Mouse (Mus musculus) E14TG2a.4 (cell line): ENCODE measurements around the gene Slx4ip.

Experiments
- CTCF ChIP-seq: conservative IDR thresholded peaks from 2 replicates; pipeline ENCODE4 v1.5.1; 2014; ENCODE audit warnings: low read length
- NANOG ChIP-seq: IDR thresholded peaks from 2 replicates; pipeline ENCODE4 v1.6.1; 2014; ENCODE audit warnings: borderline replicate concordance, low read length, mixed read lengths
- POU5F1 ChIP-seq: IDR thresholded peaks from 2 replicates; pipeline ENCODE4 v1.6.1; 2014; ENCODE audit warnings: low read length, borderline replicate concordance

- no peak for TF ChIP-seq CTCF
- no peak for TF ChIP-seq NANOG
- no peak for TF ChIP-seq POU5F1
Observed at GRCm38 (mm10) chr2:137013151-137013550, 122.1 kb downstream of the Slx4ip start.
